Mouse (Mus musculus) gastrocnemius, postnatal 14 days (tissue): Measurements from ENCODE around the gene Armc6. TPM values are rescaled to one million over a fixed set of nuclear protein-coding genes. Genes with fewer than 3 reads are reported as not detected.
"Not testable (repeated sequence)": the region's sequence is repeated elsewhere in the genome, so short reads cannot be mapped to it uniquely, and the experiment has no call there.

ENCODE experiments used
- DNase-seq: peaks from one replicate; pipeline ENCODE4 v3.0.0; 2021; ENCODE audit warnings: mixed read lengths
- intact Hi-C: fragments of 180-260 bp; cut with DNase I; formaldehyde crosslinking; loops from one replicate; pipeline ENCODE4 v1.15.1; 2025; ENCODE audit warnings: low total_unique reads
- total RNA-seq, 2 experiments: library from RNA; stranded (reverse); gene quantifications; 2 replicates each; pipeline ENCODE4 v1.2.3; 2021

Gene Armc6
- total RNA-seq, 2 experiments from 2014 or later: 6.5 to 9.9 TPM

GRCm38 (mm10) chr8:70237842-70238241, 3.6 kb upstream of the Armc6 start:
- no peak for DNase-seq
- intact Hi-C loops: no loop called here

- intact Hi-C loops: no loop called here
Observed at GRCm38 (mm10) chr8:70234781-70235128, 489 bp upstream of the Armc6 start.

GRCm38 (mm10) chr8:70233606-70234005, 660 bp downstream of the Armc6 start:
- intact Hi-C loops: no loop called here
- DNase-seq: no peak

More at GRCm38 (mm10) chr8:70234781-70235128, 489 bp upstream of the Armc6 start:
- DNase-seq: no peak

- no peak for DNase-seq
- intact Hi-C loops: no loop called here
Observed at GRCm38 (mm10) chr8:70230837-70231236, 3.4 kb downstream of the Armc6 start.

- no peak for DNase-seq
- intact Hi-C loops: no loop called here
Observed at GRCm38 (mm10) chr8:70227997-70228396, 6.3 kb downstream of the Armc6 start.

- intact Hi-C loops: loop anchor here (5.0 kb wide), 1 partner anchor 46 kb away; no protein-coding TSS in a partner anchor
- peak; percentile 62 for DNase-seq
Observed at GRCm38 (mm10) chr8:70223341-70223740, 10.9 kb downstream of the Armc6 start.

- no peak for DNase-seq
- intact Hi-C loops: loop anchor here (5.0 kb wide), 1 partner anchor 45 kb away; no protein-coding TSS in a partner anchor
Observed at GRCm38 (mm10) chr8:70222041-70222440, 12.2 kb downstream of the Armc6 start.

- intact Hi-C loops: loop anchor here (5.0 kb wide), 1 partner anchor 44 kb away; no protein-coding TSS in a partner anchor
- no peak for DNase-seq
Observed at GRCm38 (mm10) chr8:70220911-70221310, 13.4 kb downstream of the Armc6 start.

- intact Hi-C loops: loop anchor here (5.0 kb wide), 1 partner anchor 43 kb away; no protein-coding TSS in a partner anchor
- no peak for DNase-seq
Observed at GRCm38 (mm10) chr8:70220236-70220840, 13.9 kb downstream of the Armc6 start.

GRCm38 (mm10) chr8:70219107-70219684, 15.1 kb downstream of the Armc6 start:
- no peak for DNase-seq
- intact Hi-C loops: no loop called here

- DNase-seq: no peak
- intact Hi-C loops: no loop called here
Observed at GRCm38 (mm10) chr8:70217441-70217840, 16.8 kb downstream of the Armc6 start.

GRCm38 (mm10) chr8:70216566-70216965, 17.7 kb downstream of the Armc6 start:
- intact Hi-C loops: no loop called here
- DNase-seq: peak; percentile 75

GRCm38 (mm10) chr8:70216161-70216560, 18.1 kb downstream of the Armc6 start:
- intact Hi-C loops, DNase-seq: not testable (repeated sequence)

GRCm38 (mm10) chr8:70215092-70215491, 19.2 kb downstream of the Armc6 start:
- no peak for DNase-seq

GRCm38 (mm10) chr8:70214411-70214810, 19.9 kb downstream of the Armc6 start:
- intact Hi-C loops: no loop called here
- no peak for DNase-seq

More at GRCm38 (mm10) chr8:70215092-70215491, 19.2 kb downstream of the Armc6 start:
- intact Hi-C loops: no loop called here

GRCm38 (mm10) chr8:70212112-70213055, 21.9 kb downstream of the Armc6 start, which contains the start of gene Slc25a42:
TSS of gene Slc25a42 (minus strand) at chr8:70212305.
- intact Hi-C loops: no loop called here
- peak; percentile 96 for DNase-seq

GRCm38 (mm10) chr8:70211726-70212111, 22.5 kb downstream of the Armc6 start:
- intact Hi-C loops: no loop called here
- peak; percentile 42 for DNase-seq

- DNase-seq: no peak
- intact Hi-C loops: no loop called here
Observed at GRCm38 (mm10) chr8:70211275-70211674, 23.0 kb downstream of the Armc6 start.

GRCm38 (mm10) chr8:70210538-70210937, 23.7 kb downstream of the Armc6 start:
- intact Hi-C loops: no loop called here
- DNase-seq: no peak

GRCm38 (mm10) chr8:70208130-70208529, 26.1 kb downstream of the Armc6 start:
- no peak for DNase-seq
- intact Hi-C loops: no loop called here
